Mouse (Mus musculus): Measurements from ENCODE around the gene Dcst2.

The Dcst2 gene

DNA sequence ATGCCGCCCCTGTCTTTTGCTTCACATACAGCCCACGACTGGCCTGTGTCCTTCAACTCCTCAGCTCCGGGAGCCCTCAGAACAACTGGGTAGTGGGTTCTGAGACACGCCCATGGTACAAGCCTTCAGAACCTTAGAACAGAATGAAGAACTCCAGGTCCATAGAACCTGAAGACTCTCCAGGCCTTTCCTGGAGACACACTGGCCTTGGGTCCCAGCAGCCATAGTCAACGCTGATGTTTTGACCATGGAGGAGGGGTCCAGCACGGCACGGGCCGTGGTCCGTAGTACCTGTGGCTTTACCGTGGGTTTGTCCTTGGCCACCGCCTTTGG is 3.3 kb downstream of the Dcst2 start, which contains the start of gene Dcst1:
Gene Dcst1 (minus strand): TSS at position 101 of the 333 bp plus-strand sequence.
- no peak for DNase-seq (ENCODE audit: low spot score)

- no peak for DNase-seq (ENCODE audit: low spot score)
Observed at GRCm38 (mm10) chr3:89365486-89366414, 4.0 kb downstream of the Dcst2 start.

- DNase-seq (ENCODE audit: low spot score) = no peak
Observed at GRCm38 (mm10) chr3:89367338-89367737, 5.6 kb downstream of the Dcst2 start.

DNA sequence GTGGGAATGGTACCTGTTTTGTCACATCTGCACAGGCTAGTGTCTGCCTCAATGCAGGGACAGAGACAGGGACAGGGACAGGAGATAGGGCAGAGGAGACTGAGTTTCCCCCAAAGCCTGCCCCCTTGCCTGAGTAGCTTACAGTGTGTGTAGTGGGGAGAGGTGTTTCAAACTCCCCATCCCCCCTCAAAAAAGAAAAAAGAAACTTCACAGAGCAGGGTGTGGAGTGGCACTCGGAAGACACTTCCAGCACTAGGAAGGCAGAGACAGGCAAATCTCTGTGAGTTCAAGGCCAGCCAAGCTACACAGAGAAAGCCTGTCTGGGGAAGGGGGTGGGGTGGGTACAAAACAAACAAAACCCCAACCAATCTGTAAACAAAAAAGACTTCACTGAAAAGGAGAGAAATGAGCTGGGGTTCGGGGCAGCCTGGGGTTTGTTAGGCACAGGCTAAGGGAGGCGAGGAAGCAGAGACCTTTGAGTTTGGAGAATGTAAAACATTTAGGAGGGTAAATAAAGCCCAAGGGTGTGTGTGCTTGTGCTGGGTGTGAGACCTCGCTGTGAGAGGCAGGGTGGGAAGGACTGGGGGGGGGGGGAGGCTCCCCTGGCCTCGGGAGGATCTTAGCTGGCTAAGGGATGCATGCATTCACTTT is 11.9 kb downstream of the Dcst2 start:
- no peak for DNase-seq (ENCODE audit: low spot score)

DNA sequence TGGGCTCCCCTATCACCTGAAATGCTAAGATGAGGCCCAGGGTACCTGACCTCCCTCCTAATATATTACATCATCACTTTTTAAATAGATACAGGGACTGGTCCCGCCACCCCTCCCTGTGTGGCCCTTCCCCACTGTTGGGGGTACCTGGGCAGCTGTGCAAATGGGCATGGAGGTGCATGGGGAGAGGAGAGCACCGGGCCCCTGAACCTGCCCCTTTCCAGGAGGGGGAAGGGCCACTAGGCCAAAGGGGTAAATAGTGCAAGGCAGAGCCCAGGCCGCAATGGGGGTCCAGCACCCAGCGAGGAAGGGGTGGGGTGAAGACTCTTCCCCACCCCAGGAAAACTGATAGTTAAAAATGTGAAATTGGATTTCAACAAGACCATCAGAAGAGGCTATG is 16.1 kb downstream of the Dcst2 start:
- DNase-seq (ENCODE audit: low spot score) = no peak

DNA sequence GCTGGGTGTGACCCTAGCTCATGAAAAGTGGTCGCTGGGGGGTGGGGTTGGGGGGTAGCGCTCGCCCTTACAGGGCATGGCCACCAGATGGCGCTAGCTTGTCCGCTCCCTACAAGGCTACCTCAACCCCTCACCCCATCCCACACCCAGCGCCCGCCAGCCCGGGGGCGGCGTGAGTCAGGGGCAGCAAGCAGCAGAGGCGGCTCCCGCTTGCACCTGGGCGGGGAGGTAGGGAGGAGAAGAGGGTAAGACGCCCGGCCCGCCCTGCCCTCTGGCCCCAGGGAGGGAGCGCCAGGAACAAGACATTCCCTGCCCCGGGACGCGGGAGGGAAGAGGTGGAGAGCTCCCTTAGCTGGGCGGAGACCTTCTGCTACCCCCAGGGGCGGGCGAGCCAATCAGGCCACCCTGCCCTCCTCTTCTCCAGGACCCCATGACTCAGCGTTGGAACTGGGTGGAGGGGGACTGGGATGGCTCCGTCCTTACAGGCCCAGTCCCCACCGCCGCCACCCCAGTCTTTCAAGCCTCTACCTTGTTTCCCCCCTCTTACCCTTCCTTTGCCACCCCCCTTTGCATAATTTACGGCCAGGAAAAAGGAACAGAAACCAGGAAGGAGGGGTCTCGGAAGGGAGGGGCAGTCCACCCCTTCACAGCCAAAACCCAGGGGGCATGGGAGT is 16.8 kb downstream of the Dcst2 start:
- DNase-seq (ENCODE audit: low spot score) = no peak

DNA sequence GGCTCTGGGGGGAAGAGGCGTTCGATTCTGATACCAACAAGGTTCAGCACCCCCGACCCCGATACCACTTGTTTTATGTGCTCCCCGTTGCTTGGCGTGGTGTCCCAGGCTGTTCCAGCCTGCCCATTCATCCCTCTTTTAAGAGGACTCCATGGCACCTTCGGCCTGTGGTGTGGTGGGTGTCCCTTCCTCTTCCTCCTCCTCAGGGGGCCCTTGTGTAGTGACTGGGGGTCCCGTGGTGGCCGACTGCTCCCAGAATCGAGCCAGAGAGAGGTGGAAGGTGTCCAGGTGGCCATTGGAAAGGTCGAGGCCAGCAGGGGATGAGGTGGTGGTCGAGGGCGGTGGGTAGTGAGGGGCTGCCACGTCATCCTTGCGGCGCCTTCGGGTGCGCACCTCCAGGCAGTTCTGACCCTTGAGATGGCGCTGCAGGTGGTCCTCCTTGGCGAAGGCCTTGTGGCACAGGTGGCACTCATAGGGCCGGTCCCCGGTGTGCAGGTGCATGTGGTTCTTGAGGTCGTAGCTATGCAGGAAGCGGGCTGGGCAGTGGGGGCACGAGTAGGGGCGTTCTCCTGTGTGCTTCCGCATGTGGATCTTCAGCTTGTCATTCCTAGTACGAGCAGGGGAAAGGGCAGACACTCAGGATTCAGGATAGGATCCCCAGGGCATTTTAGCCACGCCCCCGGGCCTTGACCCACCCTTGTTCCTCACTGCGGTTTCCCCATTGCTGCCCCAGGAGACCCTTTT is 17.8 kb downstream of the Dcst2 start:
- DNase-seq (ENCODE audit: low spot score) = no peak

DNA sequence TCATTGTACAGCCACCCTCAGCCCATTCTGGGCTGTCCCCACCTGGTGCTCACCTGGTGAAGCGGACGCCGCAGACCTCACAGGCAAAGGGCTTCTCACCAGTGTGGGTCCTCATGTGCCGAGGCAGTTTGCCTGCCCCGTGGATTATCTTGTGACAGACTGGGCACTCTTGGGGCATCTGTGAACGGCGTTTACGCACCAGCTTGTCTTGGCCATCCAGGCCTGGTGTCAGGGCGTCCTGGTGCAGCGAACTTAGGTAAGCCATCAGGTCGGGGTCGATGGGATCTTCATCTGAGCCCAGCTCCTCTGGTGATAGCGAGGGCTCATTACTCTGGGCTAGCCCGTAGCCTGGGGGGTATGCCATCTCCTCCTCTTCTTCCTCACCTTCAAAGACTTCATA is 18.5 kb downstream of the Dcst2 start:
- DNase-seq (ENCODE audit: low spot score) = no peak

- no peak for DNase-seq (ENCODE audit: low spot score)
Observed at GRCm38 (mm10) chr3:89380711-89381110, 18.9 kb downstream of the Dcst2 start.

DNA sequence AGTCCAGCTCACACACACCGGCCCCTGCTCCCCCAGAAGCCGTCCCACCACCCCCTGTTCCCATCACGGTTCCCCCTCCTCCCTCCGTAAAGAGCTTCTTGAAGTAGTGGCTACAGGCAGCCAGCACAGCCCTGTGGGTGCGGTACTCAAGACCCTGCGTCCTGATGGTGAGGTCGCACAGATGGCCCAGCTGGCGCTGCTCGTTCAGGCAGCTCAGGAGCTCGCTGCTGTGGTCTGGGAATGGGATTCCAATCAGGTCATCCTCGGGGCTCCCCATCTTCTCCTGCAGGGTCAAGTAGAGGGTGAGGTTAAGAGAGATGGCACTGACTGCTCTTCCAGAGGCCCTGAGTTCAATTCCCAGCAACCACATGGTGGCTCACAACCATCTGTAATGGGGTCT is 19.5 kb downstream of the Dcst2 start:
- DNase-seq (ENCODE audit: low spot score) = no peak

GRCm38 (mm10) chr3:89382033-89382882 is 20.5 kb downstream of the Dcst2 start:
- DNase-seq (ENCODE audit: low spot score) = no peak

DNA sequence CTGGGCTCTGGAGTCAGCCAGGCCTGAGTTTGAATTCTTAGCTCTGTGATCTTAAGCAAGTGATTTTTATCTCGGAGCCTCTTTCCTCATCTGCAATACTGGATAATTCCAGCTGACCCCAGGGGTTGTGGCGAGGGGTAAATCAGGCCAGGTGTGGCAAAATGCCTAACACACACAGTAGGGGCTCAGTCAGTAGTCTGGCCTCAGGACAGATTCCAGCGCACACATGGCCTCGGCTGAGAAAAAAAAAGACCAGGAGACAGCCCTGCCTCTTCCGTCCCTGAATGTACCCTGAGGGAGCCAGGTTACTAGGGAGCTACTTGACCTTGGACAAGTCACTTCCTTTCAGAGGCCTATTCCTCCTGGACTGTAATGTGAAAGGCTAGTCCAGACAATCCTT is 21.2 kb downstream of the Dcst2 start:
- no peak for DNase-seq (ENCODE audit: low spot score)

DNA sequence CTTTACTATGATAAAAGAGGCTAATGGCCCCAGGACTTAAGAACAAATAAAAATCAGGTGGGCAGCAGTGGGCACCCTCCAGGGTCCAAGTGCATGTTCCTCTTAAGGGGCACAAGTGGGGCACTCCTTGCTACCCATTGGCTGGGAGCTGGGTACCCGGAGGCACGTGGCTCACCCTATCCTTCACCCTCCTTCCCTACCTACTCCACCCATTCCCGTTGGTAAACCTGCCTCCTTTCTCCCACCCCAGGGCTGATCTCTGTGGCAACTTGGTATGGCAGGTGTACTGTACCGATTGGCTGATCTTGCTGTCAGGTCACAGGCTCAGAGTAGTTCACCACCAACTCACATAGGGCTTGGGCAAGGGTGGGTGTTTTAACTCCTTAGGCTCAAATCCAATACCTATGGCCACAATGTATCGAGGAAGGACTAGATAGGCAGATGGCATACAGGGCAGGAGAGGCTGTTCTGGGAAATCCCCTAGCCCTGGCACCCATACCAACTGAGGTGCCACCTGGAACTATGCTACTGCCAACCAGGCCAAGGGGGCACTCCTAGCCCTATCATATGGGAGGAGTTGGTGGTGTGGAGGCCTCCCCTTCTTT is 22.0 kb downstream of the Dcst2 start:
- DNase-seq (ENCODE audit: low spot score) = no peak

DNA sequence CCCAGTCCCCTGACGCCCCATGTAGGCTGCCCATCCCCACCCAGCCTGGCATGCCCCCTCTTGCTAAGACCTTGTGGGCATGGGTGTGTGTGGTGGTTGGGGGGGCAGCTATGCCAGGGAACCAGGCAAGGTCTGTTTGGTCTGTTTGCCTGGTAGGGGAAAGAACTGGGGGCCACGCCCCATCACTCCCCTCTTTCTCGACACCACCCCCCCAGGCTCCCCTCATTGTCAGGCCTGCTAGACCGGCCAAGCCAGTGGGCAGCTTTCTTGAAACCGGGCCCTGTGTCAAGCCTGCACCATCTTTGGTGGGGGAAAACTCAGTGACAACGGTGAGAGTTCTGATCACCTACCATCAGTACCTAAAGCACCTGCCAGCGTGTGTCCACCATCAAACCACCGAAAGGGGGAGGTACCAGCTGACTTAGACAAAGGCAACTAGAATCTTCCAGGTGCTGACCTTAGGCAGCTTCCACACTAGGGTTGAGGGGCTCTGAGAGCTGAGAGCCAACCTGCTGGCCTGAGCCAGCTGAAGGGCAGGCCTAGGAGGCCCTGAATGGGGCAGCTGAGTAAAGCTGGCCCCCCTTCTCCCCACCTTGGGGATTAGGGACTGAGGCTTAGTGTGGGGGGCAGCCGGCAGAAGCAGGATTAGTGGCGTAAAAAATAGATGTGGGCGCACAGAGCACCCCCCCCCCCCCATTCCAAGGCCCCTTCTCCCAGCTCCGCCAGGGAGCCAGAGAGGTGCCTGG is 22.7 kb downstream of the Dcst2 start:
- DNase-seq (ENCODE audit: low spot score) = no peak

DNA sequence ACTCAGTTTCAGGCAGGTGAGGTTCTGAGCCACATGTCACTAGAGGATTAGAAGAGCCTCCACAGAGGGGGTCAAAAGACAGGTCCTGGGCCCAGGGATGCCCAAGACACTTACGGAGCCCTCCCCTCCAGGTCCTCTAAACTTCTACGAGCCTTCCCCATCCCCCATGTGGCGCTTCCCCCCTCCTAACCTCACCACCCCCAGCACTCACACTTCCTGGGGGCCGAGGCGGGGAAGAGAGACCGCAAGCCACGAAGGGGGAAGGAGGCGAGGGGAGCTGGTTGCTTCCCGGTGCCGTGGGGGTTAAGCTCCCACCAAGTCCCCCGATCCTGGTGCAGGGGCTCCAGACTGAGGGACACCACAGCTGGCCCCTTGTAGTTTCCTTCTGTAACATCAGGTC is 23.7 kb downstream of the Dcst2 start:
- no peak for DNase-seq (ENCODE audit: low spot score)

DNA sequence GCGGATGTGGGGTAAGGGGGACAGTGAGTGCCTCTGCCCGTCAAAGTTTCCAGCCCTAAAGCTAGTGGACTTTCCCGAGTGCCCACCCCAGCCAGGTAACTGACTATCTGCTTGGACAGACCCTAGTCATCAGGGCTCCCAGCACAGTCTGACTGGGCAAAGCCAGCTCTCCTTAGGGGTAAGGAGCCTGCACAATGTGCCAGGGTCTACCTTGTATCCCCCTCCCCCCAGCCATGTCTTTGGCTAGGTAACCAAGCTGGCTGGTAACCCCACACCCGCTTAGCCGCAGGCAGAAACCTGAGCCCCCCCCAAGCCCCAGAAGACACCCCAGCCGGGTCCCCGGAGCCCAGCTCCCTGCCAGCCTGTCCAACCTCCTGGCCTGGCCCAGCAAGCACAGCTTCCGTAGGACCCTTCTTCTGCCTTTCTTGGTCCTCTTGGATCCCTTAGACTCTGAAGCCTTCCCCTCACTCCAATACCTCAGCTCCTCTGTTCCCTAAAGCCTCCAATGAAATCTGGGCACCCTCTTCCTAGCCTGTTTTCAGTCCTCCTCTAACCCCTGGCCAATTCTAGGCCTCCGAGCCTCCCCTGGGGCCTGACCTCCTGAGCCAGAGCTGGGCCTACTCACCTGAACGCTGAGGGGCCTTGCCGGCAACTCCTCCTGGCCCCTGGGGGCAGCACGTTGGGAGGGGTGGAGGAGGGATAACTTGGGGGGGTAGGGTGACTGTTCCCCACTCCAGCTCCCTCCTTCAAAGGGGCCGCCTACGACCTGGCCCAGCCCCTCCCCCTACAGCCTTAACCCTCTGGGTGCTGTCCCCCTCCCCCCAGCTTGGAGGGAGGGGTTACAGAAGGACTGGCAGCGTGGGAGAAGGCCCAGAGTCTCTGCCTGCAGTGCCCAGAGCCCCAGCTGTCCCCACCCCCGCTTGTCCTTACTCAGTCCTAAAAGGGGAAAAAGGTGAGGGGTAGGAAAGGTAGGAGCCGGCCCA is 25.0 kb downstream of the Dcst2 start:
- no peak for DNase-seq (ENCODE audit: low spot score)

DNA sequence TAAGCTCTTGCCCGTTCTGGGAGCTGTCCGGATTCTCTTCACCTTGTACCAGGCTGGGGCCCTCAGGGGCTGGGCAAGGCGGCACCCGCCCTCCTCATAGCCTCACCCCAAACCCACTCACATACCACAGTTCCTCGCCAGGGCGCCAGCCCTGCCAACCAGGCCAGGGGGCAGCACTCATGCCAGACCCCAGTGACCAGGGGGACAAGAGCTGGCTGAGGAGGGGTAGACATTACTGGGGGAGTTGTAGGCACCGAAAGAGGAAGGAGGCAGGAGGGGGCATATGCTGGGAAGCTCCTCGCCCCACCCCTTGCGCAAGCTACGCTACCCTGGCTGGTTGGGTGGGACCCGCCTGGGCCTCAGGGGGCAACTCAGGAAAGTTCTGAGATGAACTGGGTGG is 25.9 kb downstream of the Dcst2 start:
- no peak for DNase-seq (ENCODE audit: low spot score)

DNA sequence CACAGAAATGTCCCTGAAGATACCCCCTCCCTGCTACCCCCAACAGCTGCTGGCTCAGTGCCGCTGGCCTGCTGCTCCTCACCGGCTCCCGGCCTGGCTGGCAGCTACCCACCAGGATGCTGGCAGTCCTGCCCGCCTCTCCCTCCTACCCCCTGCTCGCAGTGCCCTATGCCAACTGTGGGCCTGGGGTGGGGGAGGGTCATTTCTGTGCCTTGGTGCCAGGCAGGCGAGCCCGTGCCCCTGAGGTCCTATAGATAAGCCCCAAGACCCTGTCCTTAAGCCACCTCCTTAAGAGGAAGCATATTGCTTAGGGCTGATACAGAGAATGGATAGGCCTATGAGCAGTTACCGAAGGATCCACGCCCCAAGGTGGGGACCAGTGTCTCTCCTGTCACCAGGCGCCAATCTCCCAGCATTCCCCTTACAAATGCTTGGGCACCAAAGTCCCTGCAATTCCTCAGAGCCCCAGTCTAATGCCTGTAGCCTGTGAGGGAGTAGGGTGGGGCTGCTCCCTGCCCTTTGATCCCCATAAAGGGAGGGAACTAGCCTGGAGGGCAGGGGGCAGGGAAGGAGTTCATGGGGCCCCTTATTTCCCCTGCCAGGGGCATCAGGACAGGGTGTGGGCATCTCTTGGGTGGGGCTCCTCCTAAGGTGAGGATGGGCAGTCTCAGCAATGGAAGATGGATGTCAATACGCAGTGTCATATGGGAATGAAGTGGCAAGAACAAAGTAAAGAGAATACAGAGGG is 26.5 kb downstream of the Dcst2 start:
- DNase-seq (ENCODE audit: low spot score) = no peak

Data from urinary bladder, postnatal 10 days (tissue).